Mouse (Mus musculus): ENCODE data around the gene Tnks2. TPM values are rescaled to one million over a fixed set of nuclear protein-coding genes. Genes with fewer than 3 reads are reported as not detected.
A peak's percentile ranks its signal among the peaks of the same experiment; 100 is the strongest.

Tnks2 gene
- polyA plus RNA-seq, 1 experiment from 2014 or later: 25.4 TPM

- H3K27ac ChIP-seq (ENCODE audit: low read length): no peak overlapping the region
- TF ChIP-seq CTCF (IDR thresholded peaks at IDR 0.05): peak; percentile 84
- no peak for TF ChIP-seq EP300 (IDR thresholded peaks at IDR 0.05)
- peak; percentile 44; the same call in 1 of the 2 replicates for ATAC-seq
- H3K9me3 ChIP-seq (ENCODE audit: low read length): no peaks in the 10 kb centered on the region
- DNase-seq (ENCODE audit: low spot score): peak; percentile 62
- H3K4me2 ChIP-seq (replicated peaks; ENCODE audit: low read depth, low read length): no peak overlapping the region
- H3K36me3 ChIP-seq (ENCODE audit: insufficient read depth, low read length): no peaks in the 10 kb centered on the region
- H3K27me3 ChIP-seq (replicated peaks; ENCODE audit: insufficient read depth, low read length): no peaks in the 10 kb centered on the region
- no peak overlapping the region for H3K9ac ChIP-seq (replicated peaks; ENCODE audit: low read depth)
- H3K4me3 ChIP-seq (ENCODE audit: low read depth, low read length): no peak overlapping the region
- WGBS: 45% methylated on average over 9 of the region's 9 CpGs
- H3K4me1 ChIP-seq (ENCODE audit: insufficient read depth, low read depth, low read length): no peaks in the 10 kb centered on the region
Measured at GRCm38 (mm10) chr19:36897778-36898177, 63.7 kb downstream of the Tnks2 start.

- Histone ChIP-seq H3K27me3 (replicated peaks; ENCODE audit: insufficient read depth, low read length) (no peaks in the 10 kb centered on the region), H3K36me3 (ENCODE audit: insufficient read depth, low read length) (no peaks in the 10 kb centered on the region), H3K27ac (ENCODE audit: low read length) (no peak overlapping the region), H3K4me2 (replicated peaks; ENCODE audit: low read depth, low read length) (peak overlapping the region; percentile 87; the same call in 1 of the 2 replicates), H3K9ac (replicated peaks; ENCODE audit: low read depth) (no peak overlapping the region), H3K4me3 (ENCODE audit: low read depth, low read length) (no peak overlapping the region), H3K9me3 (ENCODE audit: low read length) (no peaks in the 10 kb centered on the region), H3K4me1 (ENCODE audit: insufficient read depth, low read depth, low read length) (no peaks in the 10 kb centered on the region)
- no peak for TF ChIP-seq CTCF (IDR thresholded peaks at IDR 0.05)
- no peak for TF ChIP-seq EP300 (IDR thresholded peaks at IDR 0.05)
- ATAC-seq: no peak
- no peak for DNase-seq (ENCODE audit: low spot score)
- 44% methylated on average over 7 of the region's 7 CpGs for WGBS
Measured at GRCm38 (mm10) chr19:36903377-36903776, 69.3 kb downstream of the Tnks2 start.

- H3K4me2 ChIP-seq (replicated peaks; ENCODE audit: low read depth, low read length): peak overlapping the region; percentile 87
- WGBS: 3% methylated on average over 38 of the region's 41 CpGs
- DNase-seq (ENCODE audit: low spot score) (peak; percentile 37), ATAC-seq (peak; percentile 69)
- peak overlapping the region; percentile 56 for H3K9ac ChIP-seq (replicated peaks; ENCODE audit: low read depth)
- H3K4me1 ChIP-seq (ENCODE audit: insufficient read depth, low read depth, low read length): no peaks in the 10 kb centered on the region
- TF ChIP-seq CTCF (IDR thresholded peaks at IDR 0.05): no peak
- peak overlapping the region; percentile 53 for H3K4me3 ChIP-seq (ENCODE audit: low read depth, low read length)
- H3K36me3 ChIP-seq (ENCODE audit: insufficient read depth, low read length): no peaks in the 10 kb centered on the region
- H3K27me3 ChIP-seq (replicated peaks; ENCODE audit: insufficient read depth, low read length): no peaks in the 10 kb centered on the region
- no peaks in the 10 kb centered on the region for H3K9me3 ChIP-seq (ENCODE audit: low read length)
- no peak overlapping the region for H3K27ac ChIP-seq (ENCODE audit: low read length)
Measured at GRCm38 (mm10) chr19:36904211-36905007, 70.4 kb downstream of the Tnks2 start.

- no peak for ATAC-seq
- no peak overlapping the region for H3K4me3 ChIP-seq (ENCODE audit: low read depth, low read length)
- no peaks in the 10 kb centered on the region for H3K27me3 ChIP-seq (replicated peaks; ENCODE audit: insufficient read depth, low read length)
- no peak overlapping the region for H3K4me2 ChIP-seq (replicated peaks; ENCODE audit: low read depth, low read length)
- H3K9ac ChIP-seq (replicated peaks; ENCODE audit: low read depth): no peak overlapping the region
- no peaks in the 10 kb centered on the region for H3K4me1 ChIP-seq (ENCODE audit: insufficient read depth, low read depth, low read length)
- TF ChIP-seq CTCF (IDR thresholded peaks at IDR 0.05) (no peak), EP300 (IDR thresholded peaks at IDR 0.05) (no peak)
- DNase-seq (ENCODE audit: low spot score): no peak
- 79% methylated on average over 3 of the region's 3 CpGs for WGBS
- no peaks in the 10 kb centered on the region for H3K36me3 ChIP-seq (ENCODE audit: insufficient read depth, low read length)
- no peaks in the 10 kb centered on the region for H3K9me3 ChIP-seq (ENCODE audit: low read length)
- H3K27ac ChIP-seq (ENCODE audit: low read length): no peak overlapping the region
Measured at GRCm38 (mm10) chr19:36909150-36909549, 75.1 kb downstream of the Tnks2 start.

DNA sequence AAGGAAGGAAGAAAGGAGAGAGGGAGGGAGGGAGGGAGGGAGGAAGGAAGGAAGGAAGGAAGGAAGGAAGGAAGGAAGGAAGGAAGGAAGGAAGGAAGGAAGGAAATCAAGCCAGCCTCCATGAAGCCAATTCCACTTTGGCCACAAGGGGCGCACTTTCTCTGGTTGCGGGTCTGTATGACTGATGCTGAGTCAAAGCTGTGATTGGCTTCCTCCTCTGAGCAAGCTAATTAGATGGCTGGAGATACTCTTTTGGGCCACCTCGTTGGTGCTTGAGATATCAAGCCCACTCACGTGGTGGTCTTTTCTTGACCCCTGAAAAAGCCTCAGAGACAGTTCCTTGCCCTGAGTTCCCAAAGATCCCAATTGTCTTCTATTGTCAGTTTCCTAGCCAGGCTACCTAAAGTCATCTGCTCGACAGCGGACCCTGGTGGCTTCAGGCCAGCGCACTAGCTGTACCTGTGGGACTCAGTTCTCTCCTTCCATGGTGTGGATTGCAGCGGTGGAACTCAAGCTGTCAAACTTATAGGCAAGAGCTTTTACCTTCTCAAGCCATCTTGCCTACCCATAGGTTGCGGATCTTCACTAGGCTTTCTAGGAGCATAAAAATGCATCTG, 75.8 kb downstream of the Tnks2 start:
- Histone ChIP-seq H3K4me1 (ENCODE audit: insufficient read depth, low read depth, low read length) (no peaks in the 10 kb centered on the region), H3K27ac (ENCODE audit: low read length) (no peak overlapping the region), H3K9me3 (ENCODE audit: low read length) (no peaks in the 10 kb centered on the region), H3K4me3 (ENCODE audit: low read depth, low read length) (no peak overlapping the region), H3K9ac (replicated peaks; ENCODE audit: low read depth) (no peak overlapping the region), H3K27me3 (replicated peaks; ENCODE audit: insufficient read depth, low read length) (no peaks in the 10 kb centered on the region), H3K36me3 (ENCODE audit: insufficient read depth, low read length) (no peaks in the 10 kb centered on the region), H3K4me2 (replicated peaks; ENCODE audit: low read depth, low read length) (no peak overlapping the region)
- TF ChIP-seq CTCF (IDR thresholded peaks at IDR 0.05): peak; percentile 74
- no peak for TF ChIP-seq EP300 (IDR thresholded peaks at IDR 0.05)
- ATAC-seq (peak; percentile 75), DNase-seq (ENCODE audit: low spot score) (peak; percentile 69)
- WGBS: 21% methylated on average over 9 of the region's 9 CpGs

- Histone ChIP-seq H3K27me3 (replicated peaks; ENCODE audit: insufficient read depth, low read length) (no peaks in the 10 kb centered on the region), H3K36me3 (ENCODE audit: insufficient read depth, low read length) (no peaks in the 10 kb centered on the region), H3K9me3 (ENCODE audit: low read length) (no peaks in the 10 kb centered on the region), H3K9ac (replicated peaks; ENCODE audit: low read depth) (no peak overlapping the region), H3K4me3 (ENCODE audit: low read depth, low read length) (no peak overlapping the region), H3K27ac (ENCODE audit: low read length) (no peak overlapping the region), H3K4me1 (ENCODE audit: insufficient read depth, low read depth, low read length) (no peaks in the 10 kb centered on the region), H3K4me2 (replicated peaks; ENCODE audit: low read depth, low read length) (no peak overlapping the region)
- DNase-seq (ENCODE audit: low spot score) (no peak), ATAC-seq (no peak)
- TF ChIP-seq CTCF (IDR thresholded peaks at IDR 0.05) (no peak), EP300 (IDR thresholded peaks at IDR 0.05) (no peak)
- WGBS: 48% methylated on average over 12 of the region's 12 CpGs
Measured at GRCm38 (mm10) chr19:36910424-36911045, 76.5 kb downstream of the Tnks2 start.
